Mouse (Mus musculus) left cerebral cortex, adult 6 months (tissue): ENCODE results near the gene Slc8a1. TPM values are rescaled to one million over a fixed set of nuclear protein-coding genes. Genes with fewer than 3 reads are reported as not detected.

ENCODE experiments used
- long read RNA-seq, 2 experiments: library from polyadenylated mRNA; unstranded; transcript quantifications; one replicate each; pipeline ENCODE4 v2.0.0; 2019 to 2020
- polyA plus RNA-seq: library from polyadenylated mRNA; unstranded; fragments of <200 nt; fragmentation: Nextera tagmentation; gene quantifications from 2 replicates; pipeline ENCODE4 v1.2.3, GENCODE M21; 2021

Gene Slc8a1
- polyA plus RNA-seq, result 24.8 and 44.3 TPM in 2 replicates
- long read RNA-seq, experiment 1, partial matches to known transcripts, result 0 of 60 reads
- long read RNA-seq, experiment 1, other reads (novel, unspliced or antisense), result 60 of 60 reads
- long read RNA-seq, experiment 2, partial matches to known transcripts, result 0 of 64 reads
- long read RNA-seq, experiment 2, other reads (novel, unspliced or antisense), result 64 of 64 reads

DNA sequence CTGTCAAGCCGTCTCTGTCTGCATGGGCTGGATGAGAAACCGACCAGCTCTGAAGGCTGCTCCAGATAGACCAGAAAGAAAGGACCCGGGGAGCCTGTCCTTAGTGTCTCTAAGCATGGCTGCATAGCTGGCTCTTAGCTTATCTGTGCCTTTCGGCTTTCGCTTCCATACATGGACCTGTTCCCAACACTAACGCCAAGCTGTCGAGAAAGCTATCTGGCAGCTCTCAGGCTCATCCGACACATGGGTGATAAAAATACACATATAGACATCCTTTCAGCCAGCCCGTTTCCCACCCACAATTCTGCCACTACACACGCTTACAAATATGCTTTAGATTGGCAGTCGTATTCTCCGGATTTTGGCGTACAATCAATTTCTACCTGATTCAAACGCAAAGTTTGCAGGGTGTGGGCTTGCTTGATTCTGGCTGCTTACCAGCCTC lies at the start of gene Slc8a1:
Gene Slc8a1 (minus strand): TSS at position 67 of the 445 bp plus-strand sequence.

GRCm38 (mm10) chr17:81441463-81441862 lies 296.7 kb downstream of the Slc8a1 start, which contains the start of gene Gm11096:
Gm11096 (plus strand) TSS chr17:81441763.

